Mouse (Mus musculus) frontal cortex, postnatal 36 days (tissue): ENCODE results near the gene Sowaha.
A peak's percentile ranks its signal among the peaks of the same experiment; 100 is the strongest.
"Not testable (repeated sequence)": the region's sequence is repeated elsewhere in the genome, so short reads cannot be mapped to it uniquely, and the experiment has no call there.

Source experiments
- DNase-seq, 2 experiments: peaks; one replicate each; pipeline ENCODE4 v3.0.0; 2022; ENCODE audit warnings: low spot score in 2 of 2

Gene Sowaha

GRCm38 (mm10) chr11:53443861-53444260 lies 36.2 kb downstream of the Sowaha start:
- peak in 1 of 2 experiments; percentile 32 for DNase-seq

- no peak for DNase-seq
Measured at GRCm38 (mm10) chr11:53441921-53442320, 38.2 kb downstream of the Sowaha start.

GRCm38 (mm10) chr11:53436338-53436737 lies 43.7 kb downstream of the Sowaha start:
- DNase-seq: no peak

- no peak for DNase-seq
Measured at GRCm38 (mm10) chr11:53435504-53435903, 44.6 kb downstream of the Sowaha start.

- DNase-seq: no peak
Measured at GRCm38 (mm10) chr11:53433057-53433456, 47.0 kb downstream of the Sowaha start.

- no peak for DNase-seq
Measured at GRCm38 (mm10) chr11:53431347-53432056, 48.6 kb downstream of the Sowaha start.

GRCm38 (mm10) chr11:53430670-53431346 lies 49.3 kb downstream of the Sowaha start, which contains the start of the genes Uqcrq and Gdf9:
Gene Uqcrq, minus strand, starts transcription at chr11:53430831.
Gene Gdf9, plus strand, starts transcription at chr11:53431023.
- peak; percentile 99 for DNase-seq

GRCm38 (mm10) chr11:53430300-53430669 lies 49.8 kb downstream of the Sowaha start:
- DNase-seq: no peak

GRCm38 (mm10) chr11:53429182-53429581 lies 50.9 kb downstream of the Sowaha start:
- no peak for DNase-seq

GRCm38 (mm10) chr11:53428716-53429057 lies 51.4 kb downstream of the Sowaha start:
- DNase-seq: no peak

- no peak for DNase-seq
Measured at GRCm38 (mm10) chr11:53427993-53428715, 51.9 kb downstream of the Sowaha start.

GRCm38 (mm10) chr11:53426914-53427313 lies 53.2 kb downstream of the Sowaha start:
- DNase-seq: not testable (repeated sequence)
